8 mouse cellular contexts compared by ENCODE assay signal in the genomic region with DNA sequence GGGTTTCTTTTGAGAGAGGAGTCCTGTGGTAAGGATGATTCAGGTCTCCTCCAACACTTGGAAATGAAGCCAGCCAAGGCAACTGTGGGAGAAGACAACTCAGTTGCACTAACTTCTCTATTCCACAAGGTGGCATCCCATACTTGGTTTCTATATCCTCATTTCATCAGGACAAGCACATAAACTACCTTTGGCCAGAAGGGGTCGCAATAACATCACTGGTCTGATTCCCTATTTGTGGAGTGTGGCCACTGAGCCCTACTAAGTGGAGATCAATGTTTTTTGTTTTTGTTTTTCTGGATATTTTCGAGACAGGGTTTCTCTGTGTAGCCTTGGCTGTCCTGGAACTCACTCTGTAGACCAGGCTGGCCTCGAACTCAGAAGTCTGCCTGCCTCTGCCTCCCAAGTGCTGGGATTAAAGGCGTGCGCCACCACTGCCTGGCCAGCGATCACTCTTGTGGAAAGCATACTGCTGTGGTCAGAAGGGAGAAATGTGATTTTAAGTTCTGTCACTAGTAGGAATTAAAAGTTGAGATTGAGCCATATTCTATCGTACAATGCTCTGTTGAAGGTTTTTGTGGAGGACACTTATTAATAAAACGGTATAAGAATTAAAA.
DNase-seq lines count a peak whose midpoint lies in the region; ATAC-seq and TF ChIP-seq lines count a peak whose summit lies in the region.
"Not testable (repeated sequence)": the region's sequence is repeated elsewhere in the genome, so short reads cannot be mapped to it uniquely, and the experiment has no call there.

No protein-coding gene starts in this region.

- ATAC-seq in hindbrain, embryonic 13.5 days (ENCODE audit: low FRiP score): peak; percentile 71
- ATAC-seq in lung, embryonic 14.5 days (ENCODE audit: insufficient read depth): not testable (repeated sequence)

- H3K27me3 ChIP-seq in hindbrain, embryonic 13.5 days; lung, embryonic 14.5 days (ENCODE audit: insufficient read depth, low read length): not testable (repeated sequence)

- DNase-seq in NIH3T3 (ENCODE audit: low read depth): peak; percentile 98
- peak; percentile 30 for DNase-seq in cerebellum, adult 9-11 months
- DNase-seq in frontal cortex, postnatal 36 days (ENCODE audit: low spot score in 2 of 2): peak; percentile 3 to 11
- peak; percentile 46 for DNase-seq in layer of hippocampus, adult 9-11 months
- DNase-seq in lung, embryonic 14.5 days: peak; percentile 6
- peak; percentile 12 for DNase-seq in ovary, postnatal 36 days (ENCODE audit: low spot score)
- peak; percentile 25 to 73 for DNase-seq in urinary bladder, postnatal 4 days (ENCODE audit: low spot score in 2 of 2)

- H3K4me3 ChIP-seq in hindbrain, embryonic 13.5 days; lung, embryonic 14.5 days (ENCODE audit: low read depth, low read length): not testable (repeated sequence)

- 0 out of 2 replicates have a peak, but pooled peaks have one; percentile 12 for TF ChIP-seq CTCF in lung, embryonic 14.5 days (IDR thresholded peaks at IDR 0.05; ENCODE audit: low read depth)

- H3K36me3 ChIP-seq in hindbrain, embryonic 13.5 days; lung, embryonic 14.5 days (ENCODE audit: insufficient read depth): not testable (repeated sequence)

- H3K27ac ChIP-seq in hindbrain, embryonic 13.5 days; lung, embryonic 14.5 days (ENCODE audit: low read depth): not testable (repeated sequence)

- H3K9ac ChIP-seq in hindbrain, embryonic 13.5 days; lung, embryonic 14.5 days: not testable (repeated sequence)

- not testable (repeated sequence) for H3K9me3 ChIP-seq in hindbrain, embryonic 13.5 days; lung, embryonic 14.5 days (ENCODE audit: low read depth, low read length)

- H3K4me1 ChIP-seq in hindbrain, embryonic 13.5 days (replicated peaks); lung, embryonic 14.5 days (ENCODE audit: insufficient read depth): not testable (repeated sequence)

- WGBS in hindbrain, embryonic 13.5 days: 69% methylated on average over 8 of the region's 8 CpGs
- WGBS in lung, embryonic 14.5 days: 63% methylated on average over 8 of the region's 8 CpGs

- not testable (repeated sequence) for H3K4me2 ChIP-seq in hindbrain, embryonic 13.5 days; lung, embryonic 14.5 days

Comparison
In these comparisons a context has a peak if more than half of its experiments do, and no peak if none do; other contexts are left out.
1. DNase-seq: peak in every context shown above with its lines; median percentile 98 in NIH3T3; 49 in urinary bladder, postnatal 4 days; 46 in layer of hippocampus, adult 9-11 months; 30 in cerebellum, adult 9-11 months; 12 in ovary, postnatal 36 days; 7 in frontal cortex, postnatal 36 days; 6 in lung, embryonic 14.5 days.